Mouse (Mus musculus) embryonic stem cell, embryonic (primary cell): ENCODE measurements around the gene Sox12.

Experiments
- CTCF ChIA-PET, 4 experiments: fragments of 300-600 bp in 2 of 4; fragments of 350-600 bp in 2 of 4; sonication (Branson Sonifier 250); formaldehyde crosslinking; loops; one replicate each; lab custom pipeline; 2022; ENCODE audit warnings: inconsistent platforms in 2 of 4; lab: Charles Lee
- POLR2A ChIA-PET, 4 experiments: fragments of 300-600 bp in 2 of 4; fragments of 350-600 bp in 2 of 4; sonication (Branson Sonifier 250); formaldehyde crosslinking; loops; one replicate each; lab custom pipeline; 2022; ENCODE audit warnings: antibody characterized with exemption in 4 of 4, inconsistent platforms in 1 of 4; lab: Charles Lee

The Sox12 gene

DNA sequence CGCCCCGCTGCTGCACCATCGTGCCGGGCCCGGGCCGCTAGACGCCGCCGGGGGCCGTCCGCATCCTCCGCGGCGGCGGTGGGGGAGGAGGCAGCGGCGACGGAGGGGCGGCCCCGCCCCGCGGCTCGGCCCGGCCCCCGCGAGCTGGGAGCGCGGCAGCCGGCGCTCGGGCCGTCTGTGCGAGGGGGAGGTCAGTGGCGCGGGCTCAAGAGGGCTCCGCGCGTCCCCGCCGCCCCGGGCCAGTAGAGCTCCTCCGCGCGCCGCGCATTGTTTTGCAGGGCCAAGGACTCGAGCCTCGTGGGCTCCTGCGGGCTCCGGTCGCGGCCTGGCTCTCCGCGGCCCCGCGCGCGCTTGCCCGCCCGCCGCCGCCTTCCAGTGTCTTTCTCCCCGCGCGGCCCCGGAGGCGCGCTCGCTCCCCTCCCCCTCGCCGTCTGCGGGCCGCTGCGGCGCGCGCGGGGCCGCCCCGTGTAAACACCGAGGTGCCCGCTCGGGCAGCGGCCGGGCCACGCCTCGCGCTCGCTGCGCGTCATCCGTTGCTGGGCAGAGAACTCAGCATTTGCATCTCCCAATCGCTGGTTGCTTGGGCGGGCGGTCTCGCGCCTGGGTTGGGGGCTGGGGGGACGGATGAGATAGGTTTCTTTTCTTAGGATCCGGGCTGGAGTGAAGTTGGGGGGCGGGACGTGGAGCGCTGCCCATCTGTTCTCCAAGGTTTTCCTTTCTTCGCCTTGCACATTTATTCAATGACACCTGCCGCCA lies at the start of gene Sox12:
Sox12 (minus strand) TSS at position 384 of the 756 bp plus-strand sequence.
- ChIA-PET CTCF (interaction anchor here in 3 of 4 experiments (0.5 to 3.1 kb wide), 6 partner anchors 15 to 54 kb away, joined by 3 to 15 read pairs (median 6); partner anchors contain the start of gene Trib3 (in 1 of the 3)), POLR2A (interaction anchor here (0.5 to 9.2 kb wide), 16 partner anchors 8 to 289 kb away, joined by 3 to 102 read pairs (median 5); partner anchors contain the start of genes 6820408C15Rik (in 1 of the 4), Csnk2a1 (in 1 of the 4), Mcts2 (in 1 of the 4) and Trib3 (in 1 of the 4))

DNA sequence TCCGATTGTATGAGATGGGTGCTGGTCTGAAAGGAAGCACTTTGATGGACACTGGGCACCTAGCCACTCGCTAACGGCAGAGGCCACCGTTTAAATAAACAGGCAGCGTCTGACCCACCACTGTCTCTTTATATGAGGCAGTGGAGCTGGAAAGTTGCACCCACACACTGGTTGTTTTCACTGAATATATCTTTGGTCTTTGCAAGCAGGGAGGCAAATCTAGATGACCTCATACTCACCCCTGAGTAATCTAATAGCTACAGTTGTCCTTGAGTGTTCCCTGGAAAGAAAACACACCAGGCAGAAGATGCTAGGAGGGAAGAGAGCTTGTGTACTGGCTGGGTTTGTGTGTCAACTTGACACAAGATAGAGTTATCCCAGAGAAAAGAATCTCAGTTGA lies 49.6 kb upstream of the Sox12 start:
- POLR2A ChIA-PET: interaction anchor here in 2 of 4 experiments (0.7 to 2.0 kb wide), 4 partner anchors 11 to 103 kb away, joined by 3 to 5 read pairs (median 3); no protein-coding TSS in a partner anchor
- CTCF ChIA-PET: interaction anchor here in 2 of 4 experiments (0.8 to 2.5 kb wide), 4 partner anchors 10 to 84 kb away, joined by 3 to 8 read pairs (median 7); no protein-coding TSS in a partner anchor

DNA sequence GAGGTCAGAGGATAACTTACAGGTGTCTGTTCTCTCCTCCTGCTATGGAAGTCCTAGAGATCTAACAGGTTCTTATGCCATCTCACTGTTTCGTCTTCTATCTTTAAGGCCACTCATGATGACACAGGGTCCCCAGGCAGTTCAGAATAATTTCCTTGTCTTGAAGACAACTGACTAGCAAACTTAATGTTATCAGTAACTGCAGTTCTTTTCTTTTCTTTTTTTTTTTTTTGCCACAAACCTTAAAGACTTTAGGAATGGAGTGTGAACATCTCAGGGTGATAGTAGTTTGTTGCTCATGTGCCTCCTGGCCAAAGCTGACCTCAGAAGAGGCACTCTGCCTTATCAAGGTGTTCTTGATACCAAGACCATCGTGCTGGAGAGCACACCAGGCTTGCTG lies 48.8 kb upstream of the Sox12 start:
- ChIA-PET POLR2A (interaction anchor here in 2 of 4 experiments (0.6 kb wide), 2 partner anchors 51 to 161 kb away, joined by 4 to 13 read pairs; no protein-coding TSS in a partner anchor), CTCF (interaction anchor here in 3 of 4 experiments (0.6 to 1.3 kb wide), 5 partner anchors 9 to 846 kb away, joined by 3 to 34 read pairs (median 5); no protein-coding TSS in a partner anchor)

DNA sequence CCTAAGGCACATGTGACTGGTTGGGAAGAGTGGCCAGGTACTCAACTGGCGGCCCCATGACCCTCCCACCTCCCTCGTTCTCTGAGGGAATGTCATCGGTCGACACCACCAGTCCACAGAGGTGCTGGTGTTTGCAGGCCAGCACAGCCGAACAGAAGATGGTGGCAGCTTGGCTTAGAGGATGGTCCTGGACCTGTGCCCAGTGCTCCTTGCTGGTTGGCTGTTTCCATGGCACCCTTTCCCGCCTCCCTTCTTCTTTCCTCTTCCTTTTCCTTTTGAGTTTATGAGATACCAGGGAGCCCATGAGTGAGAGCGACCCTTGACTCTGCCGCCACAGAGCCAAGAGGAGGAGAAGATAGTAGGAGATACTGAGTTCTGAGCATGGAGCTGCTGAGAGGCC lies 45.4 kb upstream of the Sox12 start:
- POLR2A ChIA-PET: interaction anchor here in 1 of 4 experiments (1.4 to 1.6 kb wide), 2 partner anchors 62 to 93 kb away, joined by 3 to 4 read pairs; no protein-coding TSS in a partner anchor

DNA sequence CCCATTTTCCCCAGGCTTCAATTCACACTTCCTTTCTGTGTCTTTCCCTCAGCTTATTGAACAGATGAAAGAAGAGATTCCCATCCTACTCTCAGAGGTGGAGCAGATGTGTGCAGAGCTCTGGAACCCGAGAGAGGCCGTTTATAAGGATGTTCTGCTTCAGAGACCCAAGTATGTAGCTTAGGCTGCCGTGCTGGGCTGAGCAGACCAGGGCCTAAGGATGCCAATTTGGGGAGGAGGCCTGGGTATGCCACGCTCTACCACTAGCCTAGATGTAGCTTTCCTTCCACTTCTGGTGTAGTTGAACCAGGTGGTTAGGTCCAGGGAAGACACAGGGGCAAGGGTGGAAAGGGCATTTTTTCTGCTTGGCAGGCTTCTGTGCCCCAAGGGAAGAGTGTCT lies 44.5 kb upstream of the Sox12 start:
- CTCF ChIA-PET: interaction anchor here in 1 of 4 experiments (0.7 kb wide), 1 partner anchor 24 kb away, joined by 3 read pairs; no protein-coding TSS in a partner anchor
- POLR2A ChIA-PET: interaction anchor here in 1 of 4 experiments (0.7 to 1.6 kb wide), 2 partner anchors 60 to 61 kb away, joined by 3 read pairs; no protein-coding TSS in a partner anchor

More for the DNA sequence above, 45.4 kb upstream of the Sox12 start:
- CTCF ChIA-PET: no interaction called here

DNA sequence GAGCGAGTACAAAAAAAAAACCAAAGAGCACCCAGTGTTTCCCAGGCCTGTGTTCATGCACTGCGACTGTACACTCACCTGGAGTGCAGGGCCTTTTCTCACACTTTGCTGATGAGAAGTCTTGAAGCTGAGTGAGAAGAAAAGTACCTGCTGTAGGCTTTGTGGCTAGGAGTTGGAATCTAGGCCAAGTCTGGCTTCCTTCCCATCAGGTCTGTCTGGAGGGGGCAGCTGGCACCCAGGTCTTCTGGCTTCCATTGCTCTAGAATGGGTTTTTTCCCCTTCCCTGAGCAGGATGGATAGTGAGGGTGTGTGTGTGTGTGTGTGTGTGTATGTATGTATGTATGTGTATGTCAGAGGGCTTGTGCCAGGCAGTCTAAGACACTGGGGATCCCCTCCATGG lies 42.0 kb upstream of the Sox12 start:
- CTCF ChIA-PET: interaction anchor here in 3 of 4 experiments (0.7 to 2.9 kb wide), 5 partner anchors 19 to 105 kb away, joined by 3 to 9 read pairs (median 3); no protein-coding TSS in a partner anchor
- POLR2A ChIA-PET: interaction anchor here in 2 of 4 experiments (0.6 to 1.4 kb wide), 3 partner anchors 10 to 71 kb away, joined by 3 to 4 read pairs (median 4); no protein-coding TSS in a partner anchor

DNA sequence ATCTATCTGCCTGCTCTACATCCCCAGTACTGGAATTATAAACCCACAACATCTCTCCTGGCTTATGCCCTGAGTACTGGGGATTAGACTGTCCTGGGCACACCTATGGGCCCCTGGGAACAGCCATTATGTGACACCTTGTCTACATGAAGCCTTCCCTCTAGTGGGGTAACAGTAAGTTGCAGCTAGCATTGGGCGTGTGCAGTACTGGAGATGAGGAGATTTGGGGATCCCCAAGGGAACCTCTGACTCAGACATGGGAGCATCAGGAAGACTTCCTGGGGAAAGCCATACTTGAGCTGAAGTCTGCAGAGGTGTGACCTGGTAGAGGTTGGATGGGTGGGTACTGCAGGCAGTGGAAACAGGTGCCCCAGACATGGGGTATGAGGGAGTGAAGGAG lies 41.1 kb upstream of the Sox12 start:
- ChIA-PET POLR2A (no interaction called here), CTCF (interaction anchor here in 3 of 4 experiments (0.6 to 2.9 kb wide), 6 partner anchors 18 to 106 kb away, joined by 3 to 9 read pairs (median 3); no protein-coding TSS in a partner anchor)

DNA sequence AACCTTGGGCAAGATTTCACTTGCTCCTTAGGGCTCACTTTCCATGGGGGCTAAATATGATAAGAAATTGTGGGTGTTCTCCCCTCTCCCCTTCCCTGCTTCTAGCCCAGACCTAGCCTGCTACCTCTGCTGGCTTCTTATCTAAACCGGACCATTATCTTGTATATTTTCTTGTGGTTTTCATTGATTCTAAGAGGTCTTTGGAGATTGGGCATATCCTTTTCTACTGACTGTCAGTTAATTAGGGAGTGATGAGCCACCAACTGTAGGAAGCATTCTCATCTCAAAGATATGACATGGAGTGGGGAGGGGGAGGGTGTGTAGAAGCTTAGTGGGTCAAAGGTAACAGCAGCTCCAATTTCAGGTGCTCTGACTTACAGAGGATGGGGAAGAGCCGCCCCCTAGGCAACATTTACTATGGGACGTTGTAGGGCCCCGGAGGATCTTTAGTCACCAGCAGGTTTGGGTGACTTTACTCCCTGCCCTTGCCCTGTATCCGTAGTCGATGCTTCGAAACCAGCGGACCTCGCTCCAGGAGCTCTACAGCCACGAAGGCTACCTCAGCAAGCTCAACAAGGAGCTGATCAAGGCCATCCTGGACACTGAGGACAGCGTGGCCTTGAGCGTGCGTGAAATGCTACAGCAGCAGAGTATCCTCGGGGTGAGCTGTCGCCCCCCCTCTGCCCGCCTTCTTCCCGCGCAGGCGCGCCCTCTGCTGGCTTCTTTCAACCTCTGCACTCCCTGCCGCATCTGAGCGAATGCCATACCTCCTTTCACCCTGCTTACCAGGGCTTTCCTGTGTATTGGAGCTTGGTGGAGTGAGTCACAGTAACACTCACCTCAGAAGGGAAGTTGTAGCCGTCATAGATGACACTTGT lies 39.4 kb upstream of the Sox12 start:
- CTCF ChIA-PET: interaction anchor here (0.5 to 3.2 kb wide), 52 partner anchors 8 to 650 kb away, joined by 3 to 59 read pairs (median 4); partner anchors contain the start of genes Nrsn2 (in 1 of the 4), Rbck1 (in 1 of the 4) and Trib3 (in 1 of the 4)
- POLR2A ChIA-PET: interaction anchor here in 3 of 4 experiments (0.5 to 2.2 kb wide), 18 partner anchors 11 to 467 kb away, joined by 3 to 15 read pairs (median 3); partner anchors contain the start of genes Sox12 (in 1 of the 3) and Trib3 (in 1 of the 3)

DNA sequence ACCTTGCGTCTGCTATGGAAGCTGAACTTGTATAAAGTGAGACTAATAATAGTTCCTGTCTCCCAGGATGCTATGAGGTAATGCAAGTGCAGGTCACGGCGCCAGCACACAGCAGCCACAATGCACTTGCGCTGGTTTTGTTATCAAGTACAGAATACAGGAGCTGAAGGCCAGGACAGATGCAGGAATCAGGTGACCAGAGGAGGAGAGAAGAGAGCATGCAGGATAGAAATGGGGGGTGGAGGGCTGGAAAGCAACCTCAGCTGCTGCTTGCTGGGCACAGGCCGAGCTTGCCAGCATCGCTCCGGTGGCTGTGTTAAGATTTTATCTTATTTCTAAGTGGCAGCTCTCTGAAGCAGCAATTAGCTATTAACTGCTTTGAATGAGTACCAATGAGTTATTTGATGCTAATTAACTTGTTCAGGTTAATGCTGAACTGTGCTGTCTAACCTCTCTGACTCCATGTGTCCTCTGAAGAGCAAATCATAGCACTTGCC lies 38.6 kb upstream of the Sox12 start:
- ChIA-PET CTCF (interaction anchor here (0.5 to 3.2 kb wide), 15 partner anchors 9 to 349 kb away, joined by 3 to 59 read pairs (median 5); no protein-coding TSS in a partner anchor), POLR2A (interaction anchor here in 3 of 4 experiments (0.6 to 2.2 kb wide), 10 partner anchors 12 to 203 kb away, joined by 3 to 15 read pairs (median 6); no protein-coding TSS in a partner anchor)

DNA sequence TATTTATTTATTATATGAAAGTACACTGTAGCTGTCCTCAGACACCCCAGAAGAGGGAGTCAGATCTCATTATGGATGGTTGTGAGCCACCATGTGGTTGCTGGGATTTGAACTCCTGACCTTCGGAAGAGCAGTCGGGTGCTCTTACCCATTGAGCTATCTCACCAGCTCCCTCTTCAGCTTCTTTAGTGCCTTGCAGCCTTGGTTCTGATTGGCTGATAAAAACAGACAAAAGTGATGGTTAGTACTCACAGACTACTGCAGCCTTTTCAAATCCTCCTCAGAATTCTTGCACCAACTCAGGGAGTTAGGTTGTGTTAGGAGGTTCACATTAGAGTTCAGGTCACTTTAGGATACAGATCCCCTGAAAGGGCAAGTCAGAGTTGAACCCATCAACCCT lies 30.6 kb upstream of the Sox12 start:
- ChIA-PET CTCF (interaction anchor here in 3 of 4 experiments (0.6 to 2.0 kb wide), 10 partner anchors 9 to 112 kb away, joined by 3 to 9 read pairs (median 4); partner anchors contain the start of gene Defb29 (in 1 of the 3)), POLR2A (interaction anchor here in 2 of 4 experiments (0.8 to 1.7 kb wide), 3 partner anchors 10 to 65 kb away, joined by 3 to 5 read pairs (median 4); no protein-coding TSS in a partner anchor)

DNA sequence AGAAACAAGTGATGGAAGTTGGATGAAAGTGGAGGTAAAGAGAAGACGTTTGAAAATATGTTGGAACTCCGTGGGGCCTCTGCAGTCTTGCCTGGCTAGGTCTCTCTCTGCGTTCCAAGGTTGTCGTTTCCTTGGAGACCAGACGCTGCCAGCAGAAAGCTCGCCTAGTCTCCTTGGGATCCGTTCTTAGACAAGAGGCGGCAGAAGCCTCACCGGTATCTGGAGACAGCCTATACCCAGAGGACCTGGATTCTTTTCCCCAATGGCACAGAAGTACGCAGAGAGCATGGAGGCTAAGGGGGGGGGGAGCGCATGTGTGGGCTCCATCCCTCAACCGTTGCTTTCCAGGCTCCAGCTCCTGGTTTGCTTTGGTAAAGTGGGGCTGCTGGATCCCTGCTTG lies 29.6 kb upstream of the Sox12 start:
- CTCF ChIA-PET: interaction anchor here in 3 of 4 experiments (1.2 to 1.7 kb wide), 4 partner anchors 10 to 34 kb away, joined by 3 to 7 read pairs (median 4); no protein-coding TSS in a partner anchor

DNA sequence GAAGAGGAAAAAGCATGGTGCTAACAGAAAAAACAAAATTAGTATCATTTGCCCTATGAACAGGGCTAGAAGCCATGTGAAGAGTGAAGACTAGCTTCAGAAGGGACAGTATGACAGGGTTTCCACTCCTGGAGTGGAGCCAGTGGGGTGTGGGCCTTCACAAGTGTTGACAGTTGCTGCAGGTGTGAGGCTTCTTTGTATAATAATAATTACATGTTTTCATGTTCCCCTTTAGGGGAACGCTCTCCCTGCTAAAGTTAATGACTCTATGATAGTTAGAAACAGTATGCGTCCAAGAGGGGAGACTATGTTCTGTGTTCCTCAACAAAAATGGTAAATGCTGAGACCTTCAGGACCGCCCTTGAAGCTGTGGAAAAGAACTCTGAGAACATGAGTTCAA lies 17.9 kb upstream of the Sox12 start:
- CTCF ChIA-PET: interaction anchor here in 2 of 4 experiments (0.7 to 0.9 kb wide), 2 partner anchors 23 to 520 kb away, joined by 3 read pairs; no protein-coding TSS in a partner anchor
- POLR2A ChIA-PET: interaction anchor here in 2 of 4 experiments (1.1 to 10.6 kb wide), 4 partner anchors 21 to 72 kb away, joined by 3 to 102 read pairs (median 6); partner anchors contain the start of genes Sox12 (in 1 of the 2) and Trib3 (in 1 of the 2)

More for the DNA sequence above, 29.6 kb upstream of the Sox12 start:
- POLR2A ChIA-PET: interaction anchor here in 2 of 4 experiments (0.7 to 1.7 kb wide), 3 partner anchors 10 to 17 kb away, joined by 3 to 5 read pairs (median 3); no protein-coding TSS in a partner anchor

DNA sequence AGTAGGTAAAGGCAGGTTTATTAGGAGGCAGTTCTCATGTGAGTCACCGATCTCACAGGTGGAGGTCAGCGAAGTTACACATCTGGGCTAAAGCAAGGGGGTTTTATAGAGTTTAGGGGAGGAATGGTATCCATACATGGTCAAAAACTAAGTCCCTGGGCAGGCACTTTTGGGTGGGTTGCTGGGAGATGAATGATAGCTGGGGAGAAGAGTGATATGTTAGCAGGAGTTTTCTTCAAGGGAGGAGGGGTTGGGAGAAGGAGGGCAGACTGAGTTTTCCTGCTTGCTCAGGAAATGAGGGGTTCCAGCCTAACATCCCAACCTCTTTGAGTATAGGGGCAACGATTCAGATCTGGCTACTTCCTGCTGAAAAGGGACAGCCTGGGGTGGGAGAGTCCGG lies 17.4 kb upstream of the Sox12 start, which contains the start of gene 6820408C15Rik:
6820408C15Rik (plus strand) TSS at position 301 of the 400 bp plus-strand sequence.
- CTCF ChIA-PET: no interaction called here
- POLR2A ChIA-PET: interaction anchor here in 2 of 4 experiments (1.6 to 10.6 kb wide), 3 partner anchors 21 to 65 kb away, joined by 3 to 102 read pairs (median 9); partner anchors contain the start of gene Sox12 (in 1 of the 2)

DNA sequence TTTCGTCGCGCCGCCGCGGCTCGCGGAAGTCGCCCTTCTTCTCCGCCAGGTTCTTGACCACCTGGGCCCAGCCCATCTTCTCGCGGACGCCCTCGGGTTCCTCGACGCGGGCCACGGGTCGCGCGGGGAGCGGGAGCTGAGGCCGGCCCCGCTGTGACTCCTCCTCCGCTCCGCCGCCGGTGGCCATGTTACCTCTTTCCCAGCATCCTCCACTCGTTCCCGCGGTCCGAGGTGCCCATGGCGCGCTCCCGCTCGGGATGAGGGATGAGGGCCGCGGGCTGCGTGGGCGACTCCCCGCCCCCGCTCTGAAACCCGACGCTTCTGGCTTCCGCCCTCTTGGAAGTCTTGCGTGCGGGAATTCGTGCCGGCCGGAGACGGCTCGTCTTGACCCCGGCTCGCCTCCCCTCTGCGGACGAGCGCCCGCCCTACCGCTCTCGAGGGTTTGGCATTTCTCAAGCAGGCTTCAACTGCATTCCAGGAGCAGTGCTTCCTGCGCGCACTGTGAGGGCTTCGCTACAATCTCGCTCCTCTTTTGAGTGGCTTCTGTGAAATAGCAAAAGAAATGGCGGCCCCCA lies 16.8 kb upstream of the Sox12 start, which contains the start of gene Zcchc3:
Zcchc3 (minus strand) TSS at position 437 of the 575 bp plus-strand sequence.
- CTCF ChIA-PET: interaction anchor here in 1 of 4 experiments (1.3 kb wide), 1 partner anchor 14 kb away, joined by 3 read pairs; no protein-coding TSS in a partner anchor
- POLR2A ChIA-PET: interaction anchor here in 3 of 4 experiments (0.5 to 10.6 kb wide), 14 partner anchors 9 to 317 kb away, joined by 3 to 102 read pairs (median 3); partner anchors contain the start of genes Sox12 (in 1 of the 3) and Trib3 (in 1 of the 3)

DNA sequence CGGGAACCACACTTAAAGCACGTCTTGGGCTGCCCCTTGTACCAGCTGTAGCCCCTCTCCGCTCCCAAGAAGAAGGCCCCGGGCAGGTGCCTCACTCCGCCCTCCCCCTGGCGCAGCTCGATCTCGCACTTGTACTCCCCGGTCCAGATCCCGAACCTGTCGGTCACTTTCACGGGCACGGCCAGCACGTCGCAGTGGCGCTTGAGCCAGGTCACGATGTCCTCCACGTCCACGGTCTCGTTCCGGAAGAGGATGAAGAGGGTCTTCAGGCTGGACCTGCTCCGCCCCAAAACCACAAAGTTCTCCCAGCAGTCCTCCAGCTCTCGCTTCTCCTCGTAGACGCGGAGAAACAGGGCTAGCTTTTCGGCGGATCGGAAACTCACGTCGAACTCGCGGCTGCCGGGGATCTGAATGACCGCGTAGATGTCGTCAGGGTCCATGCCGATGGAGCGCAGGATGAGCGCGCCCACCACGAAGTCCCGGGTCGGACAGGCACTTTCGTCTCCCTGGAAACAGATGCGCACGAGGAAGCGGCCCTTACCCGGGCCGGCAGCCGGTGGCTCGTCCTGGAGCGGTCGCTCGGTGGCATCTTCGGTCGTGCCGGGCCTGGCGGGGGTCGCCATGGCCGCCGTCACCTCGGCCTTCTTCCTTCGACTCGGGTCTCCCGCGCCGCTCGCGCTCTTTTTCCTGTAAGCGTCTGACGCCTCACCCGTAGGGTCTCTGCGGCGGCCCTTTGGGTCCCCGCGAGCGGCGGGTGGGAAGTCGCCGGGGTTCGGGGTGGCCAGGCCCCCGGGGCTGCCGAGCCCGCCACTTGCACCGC lies 16.1 kb upstream of the Sox12 start:
- ChIA-PET CTCF (interaction anchor here in 1 of 4 experiments (0.6 to 1.3 kb wide), 2 partner anchors 14 to 671 kb away, joined by 3 to 4 read pairs; no protein-coding TSS in a partner anchor), POLR2A (interaction anchor here in 3 of 4 experiments (0.6 to 10.6 kb wide), 15 partner anchors 9 to 198 kb away, joined by 3 to 102 read pairs (median 3); partner anchors contain the start of genes Trib3 (in 2 of the 3) and Sox12 (in 1 of the 3))
